Mouse (Mus musculus): ENCODE data around the gene Gm13288.

DNA sequence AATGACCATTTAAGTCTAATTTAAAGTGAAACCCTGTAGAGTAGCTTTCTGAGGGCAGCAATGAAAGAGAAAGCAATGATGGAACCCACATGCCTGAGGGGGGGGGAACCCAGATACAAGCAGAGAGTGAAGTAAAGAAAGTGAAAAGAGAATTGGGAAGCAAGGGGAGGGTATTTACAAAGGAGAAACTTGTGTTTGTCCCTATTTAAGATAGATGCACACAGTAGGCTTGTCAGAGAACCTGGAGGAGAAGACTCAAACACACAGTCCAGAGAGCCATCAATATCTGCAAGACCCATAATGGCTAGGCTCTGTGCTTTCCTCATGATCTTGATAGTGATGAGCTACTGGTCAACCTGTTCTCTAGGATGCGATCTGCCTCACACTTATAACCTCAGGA lies 14.3 kb downstream of the Gm13288 start, which contains the start of gene Ifna11:
- TF ChIP-seq CTCF (IDR thresholded peaks at IDR 0.05): no peak
- TF ChIP-seq EP300 (IDR thresholded peaks at IDR 0.05): no peak
